ENCODE assay signal across 8 mouse cellular contexts in the genomic region with DNA sequence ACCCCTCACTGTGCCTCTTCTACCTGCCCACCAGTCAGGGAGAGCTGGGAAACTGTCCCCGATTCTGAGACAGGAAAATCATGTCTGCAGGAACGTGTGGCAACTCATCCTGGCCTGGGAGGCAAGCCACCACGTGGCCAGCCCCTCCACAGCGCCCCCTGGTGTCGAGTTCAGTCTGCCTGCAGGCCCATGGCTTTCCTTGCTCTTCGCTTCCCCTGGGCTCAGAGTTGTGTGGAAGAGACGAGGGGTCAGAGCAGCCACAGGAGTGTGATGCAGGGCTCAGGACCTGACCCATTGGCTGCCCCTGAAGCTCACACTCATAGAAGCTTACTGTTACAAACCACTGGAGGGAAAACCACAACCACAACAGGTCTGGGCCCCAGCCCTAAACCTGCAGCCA. TPM values are rescaled to one million over a fixed set of nuclear protein-coding genes. Genes with fewer than 3 reads are reported as not detected.
A peak's percentile ranks its signal among the peaks of the same experiment; 100 is the strongest.
DNase-seq lines count a peak whose midpoint lies in the region; ATAC-seq and TF ChIP-seq lines count a peak whose summit lies in the region.

No protein-coding gene starts in this region.

- H3K4me3 ChIP-seq in MEL (ENCODE audit: control insufficient read depth in 1 of 2, insufficient read depth in 1 of 2, low read depth in 2 of 2, low read length in 2 of 2): no peak overlapping the region
- H3K4me3 ChIP-seq in lung, postnatal 0 days (ENCODE audit: low read depth, low read length): no peak overlapping the region

- no peak for TF ChIP-seq POLR2A in MEL (IDR thresholded peaks at IDR 0.05; ENCODE audit: control insufficient read depth in 1 of 2, insufficient read depth in 1 of 2, low read depth in 1 of 2, low read length in 2 of 2, poor library complexity in 1 of 2)

- ATAC-seq in inflammation-experienced regulatory T-cells, adult 6 months: peak; percentile 41
- ATAC-seq in lung, postnatal 0 days: peak; percentile 38; the same call in 1 of the 2 replicates

- no peaks in the 10 kb centered on the region for H3K27me3 ChIP-seq in MEL (ENCODE audit: control insufficient read depth in 1 of 2, insufficient read depth in 2 of 2, low read length in 2 of 2)
- no peaks in the 10 kb centered on the region for H3K27me3 ChIP-seq in lung, postnatal 0 days (replicated peaks; ENCODE audit: insufficient read depth, low read length)

- peak; percentile 29 for TF ChIP-seq RAD21 in MEL (IDR thresholded peaks at IDR 0.05; ENCODE audit: low read depth, low read length)

- no peaks in the 10 kb centered on the region; the same call in 1 of the 2 replicates for H3K79me2 ChIP-seq in MEL (ENCODE audit: control insufficient read depth, insufficient read depth, low read length, poor library complexity)

- H3K9me3 ChIP-seq in MEL (replicated peaks; ENCODE audit: insufficient read depth, low read length): no peaks in the 10 kb centered on the region
- H3K9me3 ChIP-seq in lung, postnatal 0 days (ENCODE audit: low read length): no peaks in the 10 kb centered on the region

- peak; percentile 90 to 98 (median 94) for TF ChIP-seq CTCF in MEL (IDR thresholded peaks at IDR 0.05 in 2 of 3, conservative IDR thresholded peaks at IDR 0.05 in 1 of 3; ENCODE audit: control insufficient read depth in 1 of 3, insufficient read depth in 1 of 3, low read depth in 2 of 3, low read length in 3 of 3, poor library complexity in 1 of 3, severe bottlenecking in 1 of 3)
- TF ChIP-seq CTCF in lung, postnatal 0 days (IDR thresholded peaks at IDR 0.05): peak; percentile 96

- no peak overlapping the region for H3K27ac ChIP-seq in MEL (ENCODE audit: control insufficient read depth, low read depth, low read length)
- no peak overlapping the region for H3K27ac ChIP-seq in lung, postnatal 0 days (ENCODE audit: low read length)

- WGBS in lung, postnatal 0 days: 24% methylated on average over 7 of the region's 7 CpGs

- peak; percentile 56 for DNase-seq in CD4-positive helper T cell, adult 2 months (ENCODE audit: low read depth, low spot score)
- DNase-seq in MEL (ENCODE audit: low read depth, low spot score): peak; percentile 79
- peak; percentile 59 to 72 for DNase-seq in cerebellum, adult 18-20 months
- DNase-seq in frontal cortex, postnatal 36 days (ENCODE audit: low spot score in 2 of 2): peak; percentile 51 to 56
- peak; percentile 83 for DNase-seq in lung, postnatal 0 days (ENCODE audit: low spot score)
- DNase-seq in right cerebral cortex, postnatal 14 days: peak; percentile 85
- DNase-seq in urinary bladder, postnatal 36 days (ENCODE audit: low spot score in 2 of 2): peak; percentile 74 to 83

- H3K4me2 ChIP-seq in lung, postnatal 0 days (replicated peaks; ENCODE audit: low read depth, low read length): no peak overlapping the region

- no peak for TF ChIP-seq EP300 in MEL (IDR thresholded peaks at IDR 0.05; ENCODE audit: low read depth in 1 of 2, low read length in 2 of 2)
- no peak for TF ChIP-seq EP300 in lung, postnatal 0 days (IDR thresholded peaks at IDR 0.05)

- H3K36me3 ChIP-seq in MEL (ENCODE audit: control insufficient read depth in 1 of 2, insufficient read depth in 2 of 2, low read length in 2 of 2): peaks cover 2 to 3% of the 10 kb centered on the region in 2 experiments; a peak in 3 of 4 replicates
- H3K36me3 ChIP-seq in lung, postnatal 0 days (ENCODE audit: insufficient read depth, low read length): 0 out of 2 replicates have a peak, but pooled peaks cover 3% of the 10 kb centered on the region

- peaks cover 2 to 6% of the 10 kb centered on the region in 2 experiments; a peak in 3 of 4 replicates for H3K4me1 ChIP-seq in MEL (ENCODE audit: control insufficient read depth in 1 of 2, insufficient read depth in 2 of 2, low read length in 2 of 2)
- H3K4me1 ChIP-seq in lung, postnatal 0 days (ENCODE audit: insufficient read depth, low read depth, low read length): peaks cover 5% of the 10 kb centered on the region; the same call in 1 of the 2 replicates

- H3K9ac ChIP-seq in MEL (ENCODE audit: control insufficient read depth, low read depth, low read length, poor library complexity, severe bottlenecking): no peak overlapping the region
- no peak overlapping the region for H3K9ac ChIP-seq in lung, postnatal 0 days (replicated peaks; ENCODE audit: low read depth)

TF ChIP-seq in MEL, 35 proteins besides CTCF, POLR2A, EP300 and RAD21:
- TF ChIP-seq MYB (IDR thresholded peaks at IDR 0.05; ENCODE audit: low read depth, low read length) (no peak), BHLHE40 (IDR thresholded peaks at IDR 0.05; ENCODE audit: borderline replicate concordance, low read depth, low read length) (0 out of 2 replicates have a peak, but pooled peaks have one; percentile 12), UBTF (IDR thresholded peaks at IDR 0.05; ENCODE audit: borderline replicate concordance, insufficient read depth, low read depth, low read length) (no peak), ETS1 (IDR thresholded peaks at IDR 0.05; ENCODE audit: low read depth, low read length) (no peak), RCOR1 (IDR thresholded peaks at IDR 0.05; ENCODE audit: low read depth, low read length) (no peak), USF1 (IDR thresholded peaks at IDR 0.05; ENCODE audit: low read depth, low read length) (peak; percentile 93), ZMIZ1 (IDR thresholded peaks at IDR 0.05; ENCODE audit: low read depth, low read length) (no peak), JUND (IDR thresholded peaks at IDR 0.05; ENCODE audit: low read depth, low read length) (no peak), CHD2 (IDR thresholded peaks at IDR 0.05; ENCODE audit: low read length) (no peak), NELFE (IDR thresholded peaks at IDR 0.05; ENCODE audit: low read depth, low read length) (no peak), TBP (IDR thresholded peaks at IDR 0.05; ENCODE audit: low read depth, low read length) (no peak), MAX (IDR thresholded peaks at IDR 0.05; ENCODE audit: low read length) (peak; percentile 98), ZKSCAN1 (IDR thresholded peaks at IDR 0.05; ENCODE audit: low read depth, low read length) (no peak), TCF12 (IDR thresholded peaks at IDR 0.05; ENCODE audit: low read depth, low read length) (no peak), USF2 (IDR thresholded peaks at IDR 0.05; ENCODE audit: borderline replicate concordance in 1 of 2, insufficient read depth in 1 of 2, low read depth in 1 of 2, low read length in 2 of 2) (0 out of 4 replicates have a peak, but pooled peaks of 1 of the 2 experiments have one; percentile 58), POLR2AphosphoS2 (IDR thresholded peaks at IDR 0.05; ENCODE audit: low read length) (no peak), E2F4 (IDR thresholded peaks at IDR 0.05; ENCODE audit: borderline replicate concordance, low read depth, low read length) (no peak), SIN3A (IDR thresholded peaks at IDR 0.05; ENCODE audit: low read length) (peak; percentile 55; the same call in 1 of the 2 replicates), POLR2AphosphoS5 (IDR thresholded peaks at IDR 0.05; ENCODE audit: borderline replicate concordance, low read depth, low read length) (no peak), MXI1 (IDR thresholded peaks at IDR 0.05; ENCODE audit: low read depth, low read length) (peak; percentile 93), KAT2A (conservative IDR thresholded peaks at IDR 0.05; ENCODE audit: low read depth, low read length) (no peak), SMC3 (IDR thresholded peaks at IDR 0.05; ENCODE audit: low read depth, low read length) (peak; percentile 76), ZC3H11A (IDR thresholded peaks at IDR 0.05; ENCODE audit: low read depth, low read length) (peak; percentile 16; the same call in 1 of the 2 replicates), HCFC1 (IDR thresholded peaks at IDR 0.05; ENCODE audit: low read depth, low read length) (no peak), MYC (IDR thresholded peaks at IDR 0.05; ENCODE audit: low read depth, low read length) (peak; percentile 99)

RNA-seq across cellular contexts. Expression of a gene that starts 13.5 kb away (rescaled TPM):
- total RNA-seq in MEL (2012; rRNA removed): 33.9 and 37.4 TPM in 2 replicates
- polyA plus RNA-seq in MEL (2012; ENCODE audit: insufficient read depth in 1 of 2, insufficient read length in 2 of 2, low read depth in 1 of 2, low replicate concordance in 2 of 2, missing spikeins in 1 of 2): 10 to 100 TPM in 1 of 2 experiments, not detected in 1; 72.7 TPM
- 10 to 100 TPM; 23.4 to 30.9 (median 28.3) TPM for polyA plus RNA-seq in inflammation-experienced regulatory T-cells, adult 6 months (2017; shearing (Covaris generic))
- 59.4 and 68.4 TPM in 2 replicates for polyA plus RNA-seq in lung, postnatal 0 days (2015; fragmentation: Nextera tagmentation; extraction: Ambion mirVana)

RNA-seq across cellular contexts. Expression of a gene that starts 41.6 kb away (rescaled TPM):
- total RNA-seq in MEL (2012; rRNA removed): 8.0 and 9.1 TPM in 2 replicates
- 10 to 100 TPM in 1 of 2 experiments, not detected in 1; 11.3 TPM for polyA plus RNA-seq in MEL (2012; ENCODE audit: insufficient read depth in 1 of 2, insufficient read length in 2 of 2, low read depth in 1 of 2, low replicate concordance in 2 of 2, missing spikeins in 1 of 2)
- 10 to 100 TPM; 10.9 to 17.1 (median 15.5) TPM for polyA plus RNA-seq in inflammation-experienced regulatory T-cells, adult 6 months (2017; shearing (Covaris generic))
- 14.4 and 15.5 TPM in 2 replicates for polyA plus RNA-seq in lung, postnatal 0 days (2015; fragmentation: Nextera tagmentation; extraction: Ambion mirVana)
